Mouse (Mus musculus) midbrain, embryonic 14.5 days (tissue): ENCODE measurements around the gene Slc16a14. TPM values are rescaled to one million over a fixed set of nuclear protein-coding genes. Genes with fewer than 3 reads are reported as not detected.
A peak's percentile ranks its signal among the peaks of the same experiment; 100 is the strongest.

ENCODE experiments used
- ATAC-seq: fragments of 200-750 bp; cut with Nextera tagmentation; 2 replicates; pipeline ENCODE4 v1.8.0; 2017; ENCODE audit warnings: moderate number of reproducible peaks, moderate library complexity; ENCODE audit not compliant: low FRiP score, low TSS enrichment
- DNase-seq: peaks from one replicate; pipeline ENCODE4 v3.0.0-alpha.2; 2015
- H3K27ac ChIP-seq: fragments of 300-500 bp; sonication (generic); replicated peaks from 2 replicates; pipeline ENCODE4 v1.5.1; 2014; ENCODE audit warnings: mild to moderate bottlenecking, low read depth, low read length, moderate library complexity
- H3K27me3 ChIP-seq: fragments of 300-500 bp; sonication (generic); 2 replicates; pipeline ENCODE4 v1.6.1; 2014; ENCODE audit warnings: low read length, control low read depth, mixed read lengths; ENCODE audit not compliant: control insufficient read depth, insufficient read depth
- H3K36me3 ChIP-seq: fragments of 300-500 bp; sonication (generic); 2 replicates; pipeline ENCODE4 v1.6.1; 2014; ENCODE audit warnings: low read length, control low read depth; ENCODE audit not compliant: control insufficient read depth, insufficient read depth
- H3K4me1 ChIP-seq: fragments of 300-500 bp; sonication (generic); 2 replicates; pipeline ENCODE4 v1.6.1; 2014; ENCODE audit warnings: mild to moderate bottlenecking, antibody characterized with exemption, low read length, control low read depth; ENCODE audit not compliant: control insufficient read depth, insufficient read depth
- H3K4me2 ChIP-seq: fragments of 300-500 bp; sonication (generic); 2 replicates; pipeline ENCODE4 v1.6.1; 2014; ENCODE audit warnings: mild to moderate bottlenecking, low read length, moderate library complexity
- H3K4me3 ChIP-seq: fragments of 300-500 bp; sonication (generic); replicated peaks from 2 replicates; pipeline ENCODE4 v1.5.1; 2014; ENCODE audit warnings: low read depth, low read length
- H3K9ac ChIP-seq: fragments of 300-500 bp; sonication (generic); replicated peaks from 2 replicates; pipeline ENCODE4 v1.6.1; 2014; ENCODE audit warnings: mild to moderate bottlenecking, low read length, moderate library complexity
- H3K9me3 ChIP-seq: fragments of 300-500 bp; sonication (generic); 2 replicates; pipeline ENCODE4 v1.6.1; 2016; ENCODE audit warnings: low read length, control low read depth, mixed read lengths; ENCODE audit not compliant: control insufficient read depth
- WGBS: fragments of 180-500 bp; shearing (Covaris S2); extraction: QIAGEN DNeasy Blood & Tissue Kit; methylation state at CpG from one replicate; pipeline ENCODE4 v1.1.7; 2014; 5-methylcytosine and 5-hydroxymethylcytosine counted together
- polyA plus RNA-seq: library from polyadenylated mRNA; unstranded; fragments of >200 nt; fragmentation: Nextera tagmentation; extraction: Ambion mirVana; gene quantifications from 2 replicates; pipeline ENCODE4 v1.2.1, GENCODE M21; 2014

The Slc16a14 gene
- polyA plus RNA-seq, 1 experiment from 2014 or later, result 20.5 TPM

GRCm38 (mm10) chr1:84868841-84869240, 66.1 kb downstream of the Slc16a14 start:
- Histone ChIP-seq H3K4me1 (no peaks in the 10 kb centered on the region), H3K36me3 (no peaks in the 10 kb centered on the region), H3K4me3 (no peak overlapping the region), H3K9me3 (no peaks in the 10 kb centered on the region), H3K27ac (no peak overlapping the region), H3K4me2 (no peak overlapping the region), H3K9ac (no peak overlapping the region), H3K27me3 (no peaks in the 10 kb centered on the region)
- ATAC-seq (no peak), DNase-seq (peak; percentile 8)
- WGBS, result 70% methylated on average over 4 of the region's 4 CpGs

- no peaks in the 10 kb centered on the region for H3K9me3 ChIP-seq
- ATAC-seq (no peak), DNase-seq (no peak)
- no peaks in the 10 kb centered on the region for H3K36me3 ChIP-seq
- H3K9ac ChIP-seq, result no peak overlapping the region
- no peaks in the 10 kb centered on the region for H3K4me1 ChIP-seq
- no peaks in the 10 kb centered on the region for H3K27me3 ChIP-seq
- no peak overlapping the region for H3K27ac ChIP-seq
- no peak overlapping the region for H3K4me2 ChIP-seq
- no peak overlapping the region for H3K4me3 ChIP-seq
Observed at GRCm38 (mm10) chr1:84868311-84868710, 66.6 kb downstream of the Slc16a14 start.

- Histone ChIP-seq H3K4me3 (no peak overlapping the region), H3K27me3 (no peaks in the 10 kb centered on the region), H3K4me2 (no peak overlapping the region), H3K4me1 (no peaks in the 10 kb centered on the region), H3K9ac (no peak overlapping the region), H3K27ac (no peak overlapping the region), H3K36me3 (no peaks in the 10 kb centered on the region), H3K9me3 (no peaks in the 10 kb centered on the region)
- WGBS, result 96% methylated on average over 3 of the region's 3 CpGs
- ATAC-seq (no peak), DNase-seq (no peak)
Observed at GRCm38 (mm10) chr1:84866706-84867230, 68.2 kb downstream of the Slc16a14 start.

- Histone ChIP-seq H3K9ac (no peak overlapping the region), H3K27ac (no peak overlapping the region), H3K9me3 (no peaks in the 10 kb centered on the region), H3K4me2 (no peak overlapping the region), H3K4me3 (no peak overlapping the region), H3K36me3 (no peaks in the 10 kb centered on the region), H3K27me3 (no peaks in the 10 kb centered on the region), H3K4me1 (no peaks in the 10 kb centered on the region)
- no peak for DNase-seq
- 94% methylated on average over 6 of the region's 6 CpGs for WGBS
- ATAC-seq, result no peak
Observed at GRCm38 (mm10) chr1:84866231-84866630, 68.7 kb downstream of the Slc16a14 start.

- Histone ChIP-seq H3K36me3 (no peaks in the 10 kb centered on the region), H3K27ac (no peak overlapping the region), H3K27me3 (no peaks in the 10 kb centered on the region), H3K9me3 (no peaks in the 10 kb centered on the region), H3K4me2 (no peak overlapping the region), H3K4me1 (no peaks in the 10 kb centered on the region), H3K9ac (no peak overlapping the region), H3K4me3 (no peak overlapping the region)
- WGBS, result 74% methylated on average over 2 of the region's 2 CpGs
- DNase-seq, result no peak
- ATAC-seq, result no peak
Observed at GRCm38 (mm10) chr1:84864645-84865044, 70.3 kb downstream of the Slc16a14 start.

GRCm38 (mm10) chr1:84861255-84861630, 73.7 kb downstream of the Slc16a14 start:
- Histone ChIP-seq H3K36me3 (no peaks in the 10 kb centered on the region), H3K9me3 (no peaks in the 10 kb centered on the region), H3K9ac (no peak overlapping the region), H3K27ac (no peak overlapping the region), H3K4me3 (no peak overlapping the region), H3K4me1 (no peaks in the 10 kb centered on the region), H3K4me2 (no peak overlapping the region), H3K27me3 (no peaks in the 10 kb centered on the region)
- 72% methylated on average over 1 of the region's 1 CpGs for WGBS
- ATAC-seq (no peak), DNase-seq (no peak)

- WGBS, result 89% methylated on average over 10 of the region's 10 CpGs
- no peaks in the 10 kb centered on the region for H3K36me3 ChIP-seq
- H3K27ac ChIP-seq, result no peak overlapping the region
- no peak for DNase-seq
- ATAC-seq, result no peak
- H3K9me3 ChIP-seq, result no peaks in the 10 kb centered on the region
- no peaks in the 10 kb centered on the region for H3K27me3 ChIP-seq
- no peak overlapping the region for H3K9ac ChIP-seq
- no peak overlapping the region for H3K4me3 ChIP-seq
- no peak overlapping the region for H3K4me2 ChIP-seq
- no peaks in the 10 kb centered on the region for H3K4me1 ChIP-seq
Observed at GRCm38 (mm10) chr1:84860360-84861254, 74.3 kb downstream of the Slc16a14 start.

- Histone ChIP-seq H3K27ac (no peak overlapping the region), H3K4me1 (no peaks in the 10 kb centered on the region), H3K36me3 (no peaks in the 10 kb centered on the region), H3K27me3 (no peaks in the 10 kb centered on the region), H3K9ac (no peak overlapping the region), H3K4me3 (no peak overlapping the region), H3K4me2 (no peak overlapping the region), H3K9me3 (no peaks in the 10 kb centered on the region)
- WGBS, result 92% methylated on average over 6 of the region's 6 CpGs
- DNase-seq, result no peak
- ATAC-seq, result no peak
Observed at GRCm38 (mm10) chr1:84859597-84859996, 75.3 kb downstream of the Slc16a14 start.
